9 mouse cellular contexts compared by ENCODE assay signal in the genomic region with DNA sequence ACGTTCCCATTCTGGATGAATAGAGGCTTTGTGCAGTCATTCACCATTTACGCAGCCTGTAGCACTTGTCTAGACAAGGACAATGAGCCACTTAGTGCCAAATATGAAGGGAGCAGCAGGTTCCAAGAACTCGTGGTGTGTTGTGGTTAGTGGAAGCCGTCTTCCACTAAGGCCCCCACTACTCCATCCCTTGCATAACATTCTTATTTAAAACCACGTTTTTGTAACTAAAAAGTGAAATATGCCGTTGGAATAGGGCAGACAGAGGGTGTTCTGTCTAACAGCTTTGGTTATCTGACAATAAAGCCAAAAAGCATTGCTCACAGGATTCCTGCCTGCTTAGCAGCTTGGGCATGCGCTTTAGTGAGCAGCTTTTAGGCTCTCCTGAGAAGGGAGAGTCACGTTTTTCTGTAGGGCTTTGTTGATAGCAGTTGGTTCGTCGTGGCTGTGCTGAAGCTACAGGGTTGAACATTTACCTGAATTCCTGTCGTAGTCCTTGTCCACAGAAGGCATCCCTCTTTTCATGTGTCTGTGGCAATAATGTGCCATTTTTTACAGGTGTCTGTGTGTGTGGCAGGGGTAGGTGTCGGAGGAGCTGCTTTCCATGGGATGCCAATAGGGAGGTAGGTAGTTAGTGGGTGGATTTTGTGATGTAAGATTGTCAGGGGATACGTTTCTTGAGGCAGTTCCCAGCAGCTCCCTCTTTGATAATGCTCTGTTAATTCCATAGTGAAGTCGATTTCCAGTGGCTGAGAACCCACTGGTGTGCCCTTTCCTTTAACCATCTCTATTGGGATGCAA.
DNase-seq lines count a peak whose midpoint lies in the region; ATAC-seq lines count a peak whose summit lies in the region.
"Had no signal": no experiment of that assay in that cellular context is flagged by ENCODE, and none has a peak within 500 bp of the region (broad histone marks: within the 10 kb centered on the region; RNA-seq: fewer than 3 reads in every experiment).

No protein-coding gene starts in this region.

- H3K4me1 ChIP-seq in neural tube, embryonic 11.5 days (ENCODE audit: control insufficient read depth, insufficient read depth, low read length), result no peaks in the 10 kb centered on the region
- H3K4me1 ChIP-seq in hindbrain, embryonic 12.5 days, result 0 out of 2 replicates have a peak, but pooled peaks cover 5% of the 10 kb centered on the region
- H3K4me1 ChIP-seq in intestine, embryonic 15.5 days (replicated peaks), result no peaks in the 10 kb centered on the region

- peak; percentile 44 for DNase-seq in neural tube, embryonic 11.5 days (ENCODE audit: low spot score)
- no peak for DNase-seq in neural tube, embryonic 10.5 days (ENCODE audit: extremely low spot score, low spot score)
- peak; percentile 43 for DNase-seq in telencephalon, adult 2 months (ENCODE audit: low read depth, low spot score)
- no peak for DNase-seq in spleen, adult 12 weeks (ENCODE audit: low spot score)

- no peaks in the 10 kb centered on the region for H3K36me3 ChIP-seq in neural tube, embryonic 11.5 days (ENCODE audit: control insufficient read depth, insufficient read depth, low read length)
- H3K36me3 ChIP-seq in hindbrain, embryonic 12.5 days, result no peaks in the 10 kb centered on the region
- no peaks in the 10 kb centered on the region for H3K36me3 ChIP-seq in intestine, embryonic 15.5 days
- H3K36me3 ChIP-seq: G1E had no signal

- no peak overlapping the region for H3K4me3 ChIP-seq in neural tube, embryonic 11.5 days (ENCODE audit: low read depth, low read length)
- H3K4me3 ChIP-seq in hindbrain, embryonic 12.5 days, result no peak overlapping the region
- H3K4me3 ChIP-seq in intestine, embryonic 15.5 days (replicated peaks), result no peak overlapping the region

- no peaks in the 10 kb centered on the region for H3K27me3 ChIP-seq in neural tube, embryonic 11.5 days (ENCODE audit: control insufficient read depth, insufficient read depth, low read length)
- H3K27me3 ChIP-seq in hindbrain, embryonic 12.5 days, result no peaks in the 10 kb centered on the region
- no peaks in the 10 kb centered on the region for H3K27me3 ChIP-seq in intestine, embryonic 15.5 days (replicated peaks)

- H3K9me3 ChIP-seq in neural tube, embryonic 11.5 days (ENCODE audit: control insufficient read depth, low read length), result no peaks in the 10 kb centered on the region
- H3K9me3 ChIP-seq in hindbrain, embryonic 12.5 days (replicated peaks), result no peaks in the 10 kb centered on the region
- H3K9me3 ChIP-seq in intestine, embryonic 15.5 days, result no peaks in the 10 kb centered on the region
- H3K9me3 ChIP-seq: G1E had no signal

- ATAC-seq in neural tube, embryonic 11.5 days (ENCODE audit: insufficient read depth, low FRiP score, low TSS enrichment), result peak; percentile 74
- ATAC-seq in hindbrain, embryonic 12.5 days (ENCODE audit: low FRiP score), result peak; percentile 81
- ATAC-seq in megakaryocyte progenitor cell, adult 5-6 weeks (replicated peaks; ENCODE audit: poor library complexity), result 0 out of 2 replicates have a peak, but pooled peaks have one; percentile 26
- no peak for ATAC-seq in activated CD4-positive, CD25-positive, alpha-beta regulatory T cell, adult 4 months
- no peak for ATAC-seq in intestine, embryonic 15.5 days

- 0 out of 2 replicates have a peak overlapping the region, but pooled peaks have one; percentile 12 for H3K4me2 ChIP-seq in neural tube, embryonic 11.5 days (ENCODE audit: low read depth)
- peak overlapping the region; percentile 27 for H3K4me2 ChIP-seq in hindbrain, embryonic 12.5 days (replicated peaks)
- H3K4me2 ChIP-seq in intestine, embryonic 15.5 days (replicated peaks), result no peak overlapping the region

- WGBS in neural tube, embryonic 11.5 days, result 47% methylated on average over 14 of the region's 14 CpGs
- 40% methylated on average over 14 of the region's 14 CpGs for WGBS in hindbrain, embryonic 12.5 days
- WGBS in intestine, embryonic 15.5 days, result 66% methylated on average over 14 of the region's 14 CpGs

- H3K9ac ChIP-seq in neural tube, embryonic 11.5 days (ENCODE audit: low read length), result no peak overlapping the region
- H3K9ac ChIP-seq in hindbrain, embryonic 12.5 days, result no peak overlapping the region
- no peak overlapping the region for H3K9ac ChIP-seq in intestine, embryonic 15.5 days

- H3K27ac ChIP-seq in neural tube, embryonic 11.5 days (ENCODE audit: low read depth, low read length), result peak overlapping the region; percentile 15; the same call in 1 of the 2 replicates
- H3K27ac ChIP-seq in hindbrain, embryonic 12.5 days, result no peak overlapping the region
- no peak overlapping the region for H3K27ac ChIP-seq in intestine, embryonic 15.5 days

Comparison
In these comparisons a context has a peak if more than half of its experiments do, and no peak if none do; other contexts are left out.
1. DNase-seq: peak in neural tube, embryonic 11.5 days (single experiment) and telencephalon, adult 2 months (single experiment); none in neural tube, embryonic 10.5 days (single experiment) and spleen, adult 12 weeks (single experiment).
2. ATAC-seq: peak in neural tube, embryonic 11.5 days (single experiment), hindbrain, embryonic 12.5 days (single experiment) and megakaryocyte progenitor cell, adult 5-6 weeks (single experiment); none in activated CD4-positive, CD25-positive, alpha-beta regulatory T cell, adult 4 months (single experiment) and intestine, embryonic 15.5 days (single experiment).